28 mouse cellular contexts compared by ENCODE assay signal in genomic region chr12:44996897-44997296, GRCm38 (mm10).
DNase-seq lines count a peak whose midpoint lies in the region; ATAC-seq and TF ChIP-seq lines count a peak whose summit lies in the region.
"Had no signal": no experiment of that assay in that cellular context is flagged by ENCODE, and none has a peak within 500 bp of the region (broad histone marks: within the 10 kb centered on the region; RNA-seq: fewer than 3 reads in every experiment).

No protein-coding gene starts in this region.

- no peaks in the 10 kb centered on the region for H3K27me3 ChIP-seq in liver, adult 2 months (ENCODE audit: control insufficient read depth, insufficient read depth, low read length)
- no peaks in the 10 kb centered on the region for H3K27me3 ChIP-seq in liver, embryonic 12.5 days (replicated peaks)
- H3K27me3 ChIP-seq in liver, embryonic 15.5 days, result no peaks in the 10 kb centered on the region
- H3K27me3 ChIP-seq in liver, embryonic 11.5 days (replicated peaks; ENCODE audit: control insufficient read depth, insufficient read depth, low read length), result no peaks in the 10 kb centered on the region
- no peaks in the 10 kb centered on the region for H3K27me3 ChIP-seq in liver, embryonic 16.5 days (ENCODE audit: control insufficient read depth, insufficient read depth, low read depth, low read length)
- no peaks in the 10 kb centered on the region for H3K27me3 ChIP-seq in hindbrain, embryonic 16.5 days (replicated peaks; ENCODE audit: control insufficient read depth, insufficient read depth, low read length)
- H3K27me3 ChIP-seq: CH12.LX; embryonic facial prominence, embryonic 13.5 days; embryonic facial prominence, embryonic 15.5 days; forebrain, embryonic 12.5 days; Patski had no signal

- peaks cover 2% of the 10 kb centered on the region; the same call in 1 of the 2 replicates for H3K79me2 ChIP-seq in liver, adult 2 months (ENCODE audit: control insufficient read depth, insufficient read depth, low read length)

- WGBS in liver, adult 2 months, result 23% methylated on average over 3 of the region's 3 CpGs
- 72% methylated on average over 3 of the region's 3 CpGs for whole genome bisulfite sequencing in liver, embryonic 12.5 days (ENCODE audit: insufficient replicate concordance)
- WGBS in liver, embryonic 15.5 days (ENCODE audit: insufficient replicate concordance), result 55% methylated on average over 3 of the region's 3 CpGs
- WGBS in liver, embryonic 11.5 days, result 78% methylated on average over 3 of the region's 3 CpGs
- WGBS in liver, embryonic 16.5 days (ENCODE audit: insufficient replicate concordance), result 60% methylated on average over 3 of the region's 3 CpGs
- 85% methylated on average over 3 of the region's 3 CpGs for WGBS in hindbrain, embryonic 16.5 days

- H3K9me3 ChIP-seq in liver, embryonic 12.5 days (replicated peaks), result no peaks in the 10 kb centered on the region
- no peaks in the 10 kb centered on the region for H3K9me3 ChIP-seq in liver, embryonic 15.5 days (replicated peaks)
- H3K9me3 ChIP-seq in liver, embryonic 11.5 days (ENCODE audit: control insufficient read depth, low read length), result no peaks in the 10 kb centered on the region
- no peaks in the 10 kb centered on the region for H3K9me3 ChIP-seq in liver, embryonic 16.5 days (replicated peaks; ENCODE audit: control insufficient read depth, low read length)
- no peaks in the 10 kb centered on the region for H3K9me3 ChIP-seq in hindbrain, embryonic 16.5 days (ENCODE audit: control insufficient read depth, low read length)
- H3K9me3 ChIP-seq: embryonic facial prominence, embryonic 13.5 days; embryonic facial prominence, embryonic 15.5 days; forebrain, embryonic 10.5 days; forebrain, embryonic 12.5 days had no signal

- no peak overlapping the region for H3K27ac ChIP-seq in liver, adult 2 months (replicated peaks; ENCODE audit: insufficient read depth, low read depth, low read length)
- H3K27ac ChIP-seq in liver, embryonic 12.5 days, result no peak overlapping the region
- no peak overlapping the region for H3K27ac ChIP-seq in liver, embryonic 15.5 days (replicated peaks)
- H3K27ac ChIP-seq in liver, embryonic 11.5 days (ENCODE audit: low read depth, low read length), result no peak overlapping the region
- no peak overlapping the region for H3K27ac ChIP-seq in liver, embryonic 16.5 days (ENCODE audit: low read length)
- no peak overlapping the region for H3K27ac ChIP-seq in hindbrain, embryonic 16.5 days (ENCODE audit: low read depth, low read length)
- H3K27ac ChIP-seq: embryonic facial prominence, embryonic 13.5 days; embryonic facial prominence, embryonic 15.5 days; forebrain, embryonic 10.5 days; forebrain, embryonic 12.5 days had no signal

- peak; percentile 85 for DNase-seq in liver, adult 2 months (ENCODE audit: extremely low read depth, low read depth, low spot score)
- DNase-seq in liver, embryonic 11.5 days (ENCODE audit: low spot score), result no peak
- DNase-seq: adrenal gland, postnatal 10 days; adrenal gland, postnatal 25 days; B cell, adult 2 months; cerebellum, adult 11 months; cerebellum, adult 18-20 months; cerebellum, adult 8-10 months; cerebellum, adult 9-11 months; cerebellum, postnatal 14 days; cerebellum, postnatal 36 days; embryo, embryonic 11 days had no signal

- no peaks in the 10 kb centered on the region for H3K36me3 ChIP-seq in liver, adult 2 months (ENCODE audit: control insufficient read depth, insufficient read depth, low read length)
- H3K36me3 ChIP-seq in liver, embryonic 12.5 days, result no peaks in the 10 kb centered on the region
- H3K36me3 ChIP-seq in liver, embryonic 15.5 days (replicated peaks), result no peaks in the 10 kb centered on the region
- no peaks in the 10 kb centered on the region for H3K36me3 ChIP-seq in liver, embryonic 11.5 days (ENCODE audit: control insufficient read depth, insufficient read depth, low read length)
- no peaks in the 10 kb centered on the region for H3K36me3 ChIP-seq in liver, embryonic 16.5 days (ENCODE audit: control insufficient read depth, insufficient read depth)
- no peaks in the 10 kb centered on the region for H3K36me3 ChIP-seq in hindbrain, embryonic 16.5 days (ENCODE audit: control insufficient read depth, insufficient read depth, low read length)
- H3K36me3 ChIP-seq: embryonic facial prominence, embryonic 13.5 days; embryonic facial prominence, embryonic 15.5 days; forebrain, embryonic 10.5 days; forebrain, embryonic 12.5 days; G1E had no signal

- ATAC-seq in liver, embryonic 12.5 days, result no peak
- peak; percentile 44; the same call in 1 of the 2 replicates for ATAC-seq in liver, embryonic 15.5 days (ENCODE audit: insufficient read depth)
- no peak; the same call in 1 of the 2 replicates for ATAC-seq in liver, embryonic 11.5 days (replicated peaks; ENCODE audit: low FRiP score)
- ATAC-seq in liver, embryonic 16.5 days (ENCODE audit: low read depth), result peak; percentile 73
- ATAC-seq in hindbrain, embryonic 16.5 days, result no peak
- ATAC-seq: activated CD4-positive, CD25-positive, alpha-beta regulatory T cell, adult 4 months; CD4-positive, CD25-positive, alpha-beta regulatory T cell, adult 4 months; forebrain, embryonic 14.5 days; forebrain, embryonic 16.5 days; Patski had no signal

- H3K4me3 ChIP-seq in liver, adult 2 months (ENCODE audit: insufficient read depth, low read depth, low read length), result no peak overlapping the region
- no peak overlapping the region for H3K4me3 ChIP-seq in liver, embryonic 12.5 days
- no peak overlapping the region for H3K4me3 ChIP-seq in liver, embryonic 15.5 days (replicated peaks)
- no peak overlapping the region for H3K4me3 ChIP-seq in liver, embryonic 11.5 days (ENCODE audit: low read depth, low read length)
- no peak overlapping the region for H3K4me3 ChIP-seq in liver, embryonic 16.5 days (ENCODE audit: low read depth, low read length)
- H3K4me3 ChIP-seq in hindbrain, embryonic 16.5 days (ENCODE audit: low read length), result no peak overlapping the region
- H3K4me3 ChIP-seq: embryonic facial prominence, embryonic 13.5 days; embryonic facial prominence, embryonic 15.5 days; erythroblast, embryonic 14.5 days; forebrain, embryonic 10.5 days; forebrain, embryonic 12.5 days had no signal

- H3K4me2 ChIP-seq in liver, embryonic 12.5 days, result no peak overlapping the region
- H3K4me2 ChIP-seq in liver, embryonic 15.5 days, result no peak overlapping the region
- H3K4me2 ChIP-seq in liver, embryonic 11.5 days, result no peak overlapping the region
- H3K4me2 ChIP-seq in liver, embryonic 16.5 days (ENCODE audit: low read depth, low read length), result no peak overlapping the region
- H3K4me2 ChIP-seq in hindbrain, embryonic 16.5 days (ENCODE audit: low read length), result no peak overlapping the region
- H3K4me2 ChIP-seq: embryonic facial prominence, embryonic 13.5 days; embryonic facial prominence, embryonic 15.5 days; forebrain, embryonic 12.5 days had no signal

- no peak overlapping the region for H3K9ac ChIP-seq in liver, adult 2 months (ENCODE audit: low read depth, low read length)
- H3K9ac ChIP-seq in liver, embryonic 12.5 days, result no peak overlapping the region
- no peak overlapping the region for H3K9ac ChIP-seq in liver, embryonic 15.5 days
- no peak overlapping the region for H3K9ac ChIP-seq in liver, embryonic 11.5 days (ENCODE audit: low read depth, low read length)
- H3K9ac ChIP-seq in liver, embryonic 16.5 days (ENCODE audit: low read depth, low read length), result no peak overlapping the region
- H3K9ac ChIP-seq in hindbrain, embryonic 16.5 days (ENCODE audit: low read depth, low read length), result no peak overlapping the region
- H3K9ac ChIP-seq: embryonic facial prominence, embryonic 13.5 days; embryonic facial prominence, embryonic 15.5 days; forebrain, embryonic 12.5 days had no signal

- no peak for TF ChIP-seq CTCF in liver, adult 2 months (IDR thresholded peaks at IDR 0.05; ENCODE audit: low read depth, low read length)

- H3K4me1 ChIP-seq in liver, adult 2 months (ENCODE audit: control insufficient read depth, insufficient read depth, low read length), result peaks cover 2% of the 10 kb centered on the region; the same call in 1 of the 2 replicates
- H3K4me1 ChIP-seq in liver, embryonic 12.5 days, result no peaks in the 10 kb centered on the region
- 0 out of 2 replicates have a peak, but pooled peaks cover 2% of the 10 kb centered on the region for H3K4me1 ChIP-seq in liver, embryonic 15.5 days (replicated peaks)
- H3K4me1 ChIP-seq in liver, embryonic 11.5 days (replicated peaks; ENCODE audit: control insufficient read depth, insufficient read depth, low read length), result no peaks in the 10 kb centered on the region
- no peaks in the 10 kb centered on the region; the same call in 1 of the 2 replicates for H3K4me1 ChIP-seq in liver, embryonic 16.5 days (ENCODE audit: control insufficient read depth, low read depth, low read length)
- H3K4me1 ChIP-seq in hindbrain, embryonic 16.5 days (ENCODE audit: control insufficient read depth, insufficient read depth, low read depth, low read length), result no peaks in the 10 kb centered on the region
- H3K4me1 ChIP-seq: embryonic facial prominence, embryonic 13.5 days; embryonic facial prominence, embryonic 15.5 days; forebrain, embryonic 10.5 days; forebrain, embryonic 12.5 days had no signal

- TF ChIP-seq POLR2A in liver, adult 2 months (IDR thresholded peaks at IDR 0.05; ENCODE audit: extremely low read depth, insufficient read depth, low read length), result no peak

Comparison
In these comparisons a context has a peak if more than half of its experiments do, and no peak if none do; other contexts are left out.
1. ATAC-seq: peak in liver, embryonic 15.5 days (single experiment) and liver, embryonic 16.5 days (single experiment); none in liver, embryonic 12.5 days (single experiment), liver, embryonic 11.5 days (single experiment) and hindbrain, embryonic 16.5 days (single experiment).